Mouse (Mus musculus): ENCODE results near the gene Pde4d. TPM values are rescaled to one million over a fixed set of nuclear protein-coding genes. Genes with fewer than 3 reads are reported as not detected.

Gene Pde4d
- polyA plus RNA-seq, 1 experiment from 2014 or later, result 13.0 TPM

DNA sequence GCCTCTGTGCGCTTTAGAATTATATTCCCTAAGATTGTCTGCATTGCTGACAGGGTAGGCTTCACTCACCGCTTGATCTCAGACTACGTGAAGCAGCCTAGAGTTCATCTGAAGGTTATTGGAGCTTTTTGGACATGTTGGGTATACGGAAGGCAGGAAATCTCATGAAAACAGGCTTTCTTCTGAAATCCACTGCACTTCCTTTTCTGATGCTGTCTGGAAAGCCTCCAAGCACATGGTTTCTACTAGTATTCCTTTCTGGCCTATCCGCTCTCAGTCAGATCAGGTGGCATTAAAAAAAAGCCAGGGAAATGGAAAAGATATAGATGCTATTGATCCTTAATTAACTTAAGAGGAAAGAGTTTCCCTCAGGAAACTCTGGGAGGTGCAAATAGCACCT lies 812.8 kb downstream of the Pde4d start:
- H3K36me3 ChIP-seq (ENCODE audit: control insufficient read depth, insufficient read depth, low read length), result no peaks in the 10 kb centered on the region
- ATAC-seq (ENCODE audit: low FRiP score, low TSS enrichment) (no peak), DNase-seq (ENCODE audit: low spot score) (no peak)
- no peaks in the 10 kb centered on the region for H3K4me1 ChIP-seq (replicated peaks; ENCODE audit: control insufficient read depth, insufficient read depth)
- H3K4me2 ChIP-seq (replicated peaks; ENCODE audit: low read depth), result peak overlapping the region; percentile 78
- WGBS, result 45% methylated on average over 5 of the region's 5 CpGs
- H3K27ac ChIP-seq (replicated peaks), result no peak overlapping the region; the same call in 1 of the 2 replicates
- H3K27me3 ChIP-seq (ENCODE audit: control insufficient read depth, insufficient read depth, low read length), result no peaks in the 10 kb centered on the region
- TF ChIP-seq EP300 (optimal IDR thresholded peaks at IDR 0.05) (no peak), CTCF (IDR thresholded peaks at IDR 0.05; ENCODE audit: low read depth) (no peak)
- peak overlapping the region; percentile 65; the same call in 1 of the 2 replicates for H3K4me3 ChIP-seq (ENCODE audit: low read depth, low read length)
- H3K9me3 ChIP-seq (ENCODE audit: control insufficient read depth, low read length), result no peaks in the 10 kb centered on the region
- no peak overlapping the region; the same call in 1 of the 2 replicates for H3K9ac ChIP-seq (ENCODE audit: low read length)

- no peaks in the 10 kb centered on the region for H3K4me1 ChIP-seq (replicated peaks; ENCODE audit: control insufficient read depth, insufficient read depth)
- no peak overlapping the region for H3K4me3 ChIP-seq (ENCODE audit: low read depth, low read length)
- H3K27me3 ChIP-seq (ENCODE audit: control insufficient read depth, insufficient read depth, low read length), result no peaks in the 10 kb centered on the region
- H3K9ac ChIP-seq (ENCODE audit: low read length), result no peak overlapping the region
- no peak overlapping the region for H3K27ac ChIP-seq (replicated peaks)
- H3K36me3 ChIP-seq (ENCODE audit: control insufficient read depth, insufficient read depth, low read length), result no peaks in the 10 kb centered on the region
- DNase-seq (ENCODE audit: low spot score), result no peak
- no peak overlapping the region for H3K4me2 ChIP-seq (replicated peaks; ENCODE audit: low read depth)
- H3K9me3 ChIP-seq (ENCODE audit: control insufficient read depth, low read length), result no peaks in the 10 kb centered on the region
- TF ChIP-seq CTCF (IDR thresholded peaks at IDR 0.05; ENCODE audit: low read depth) (no peak), EP300 (optimal IDR thresholded peaks at IDR 0.05) (no peak)
- ATAC-seq (ENCODE audit: low FRiP score, low TSS enrichment), result no peak
Observed at GRCm38 (mm10) chr13:109263833-109264232, 814.1 kb downstream of the Pde4d start.

- TF ChIP-seq CTCF (IDR thresholded peaks at IDR 0.05; ENCODE audit: low read depth) (no peak), EP300 (optimal IDR thresholded peaks at IDR 0.05) (no peak)
- Histone ChIP-seq H3K27me3 (ENCODE audit: control insufficient read depth, insufficient read depth, low read length) (no peaks in the 10 kb centered on the region), H3K9ac (ENCODE audit: low read length) (no peak overlapping the region), H3K4me2 (replicated peaks; ENCODE audit: low read depth) (no peak overlapping the region), H3K36me3 (ENCODE audit: control insufficient read depth, insufficient read depth, low read length) (no peaks in the 10 kb centered on the region), H3K4me3 (ENCODE audit: low read depth, low read length) (no peak overlapping the region), H3K9me3 (ENCODE audit: control insufficient read depth, low read length) (no peaks in the 10 kb centered on the region), H3K4me1 (replicated peaks; ENCODE audit: control insufficient read depth, insufficient read depth) (no peaks in the 10 kb centered on the region), H3K27ac (replicated peaks) (no peak overlapping the region)
- DNase-seq (ENCODE audit: low spot score) (no peak), ATAC-seq (ENCODE audit: low FRiP score, low TSS enrichment) (no peak)
- 56% methylated on average over 3 of the region's 3 CpGs for WGBS
Observed at GRCm38 (mm10) chr13:109268253-109268652, 818.5 kb downstream of the Pde4d start.

GRCm38 (mm10) chr13:109268659-109269322 lies 819.0 kb downstream of the Pde4d start:
- Histone ChIP-seq H3K27me3 (ENCODE audit: control insufficient read depth, insufficient read depth, low read length) (no peaks in the 10 kb centered on the region), H3K36me3 (ENCODE audit: control insufficient read depth, insufficient read depth, low read length) (no peaks in the 10 kb centered on the region), H3K9ac (ENCODE audit: low read length) (no peak overlapping the region), H3K9me3 (ENCODE audit: control insufficient read depth, low read length) (no peaks in the 10 kb centered on the region), H3K27ac (replicated peaks) (no peak overlapping the region), H3K4me2 (replicated peaks; ENCODE audit: low read depth) (no peak overlapping the region), H3K4me1 (replicated peaks; ENCODE audit: control insufficient read depth, insufficient read depth) (no peaks in the 10 kb centered on the region), H3K4me3 (ENCODE audit: low read depth, low read length) (no peak overlapping the region)
- no peak for ATAC-seq (ENCODE audit: low FRiP score, low TSS enrichment)
- no peak for DNase-seq (ENCODE audit: low spot score)
- 80% methylated on average over 4 of the region's 4 CpGs for WGBS
- no peak for TF ChIP-seq CTCF (IDR thresholded peaks at IDR 0.05; ENCODE audit: low read depth)
- TF ChIP-seq EP300 (optimal IDR thresholded peaks at IDR 0.05), result no peak

DNA sequence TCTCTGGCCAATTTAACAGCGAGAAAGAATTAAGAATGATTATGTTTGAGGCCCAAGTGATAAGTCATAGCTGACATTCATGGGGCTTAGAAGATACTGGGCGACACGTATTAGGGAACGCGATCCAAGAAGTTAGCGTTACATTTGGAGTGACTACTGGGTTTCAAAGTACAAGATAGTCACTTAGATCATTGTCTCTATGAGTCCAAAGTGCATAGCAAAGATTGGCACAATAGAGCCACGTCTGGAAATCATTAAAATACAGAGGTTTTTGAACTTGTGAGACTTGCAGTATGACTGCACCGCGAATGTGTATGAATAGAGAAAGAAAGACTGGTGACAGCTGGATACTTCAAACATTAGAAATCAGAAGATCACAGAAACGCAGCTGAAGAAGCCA lies 825.1 kb downstream of the Pde4d start:
- Histone ChIP-seq H3K9ac (ENCODE audit: low read length) (no peak overlapping the region), H3K4me3 (ENCODE audit: low read depth, low read length) (no peak overlapping the region), H3K9me3 (ENCODE audit: control insufficient read depth, low read length) (no peaks in the 10 kb centered on the region), H3K27me3 (ENCODE audit: control insufficient read depth, insufficient read depth, low read length) (no peaks in the 10 kb centered on the region), H3K36me3 (ENCODE audit: control insufficient read depth, insufficient read depth, low read length) (no peaks in the 10 kb centered on the region), H3K27ac (replicated peaks) (no peak overlapping the region), H3K4me2 (replicated peaks; ENCODE audit: low read depth) (no peak overlapping the region), H3K4me1 (replicated peaks; ENCODE audit: control insufficient read depth, insufficient read depth) (no peaks in the 10 kb centered on the region)
- no peak for TF ChIP-seq EP300 (optimal IDR thresholded peaks at IDR 0.05)
- TF ChIP-seq CTCF (IDR thresholded peaks at IDR 0.05; ENCODE audit: low read depth), result no peak
- DNase-seq (ENCODE audit: low spot score) (no peak), ATAC-seq (ENCODE audit: low FRiP score, low TSS enrichment) (no peak)
- WGBS, result 95% methylated on average over 10 of the region's 10 CpGs

DNA sequence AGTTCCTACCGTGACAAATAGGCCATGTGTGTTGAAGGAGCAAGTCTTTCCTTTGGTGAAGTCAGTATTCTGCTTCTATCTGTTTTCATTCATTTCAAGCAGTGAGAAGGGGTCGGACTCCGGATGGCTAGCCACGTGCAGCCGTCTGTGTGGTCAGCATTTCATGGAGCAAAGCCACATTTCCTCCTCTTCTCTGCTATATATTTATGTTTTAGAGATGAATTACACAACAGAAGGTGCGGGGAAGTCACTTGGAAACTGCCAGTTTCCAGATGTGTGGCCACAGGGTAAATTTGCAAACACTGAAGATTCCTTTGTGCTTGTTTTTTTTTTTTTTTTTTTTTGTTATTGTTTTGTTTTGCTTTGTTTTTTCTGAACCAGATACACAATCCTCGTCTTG lies 828.0 kb downstream of the Pde4d start:
- Histone ChIP-seq H3K9me3 (ENCODE audit: control insufficient read depth, low read length) (no peaks in the 10 kb centered on the region), H3K27me3 (ENCODE audit: control insufficient read depth, insufficient read depth, low read length) (no peaks in the 10 kb centered on the region), H3K27ac (replicated peaks) (no peak overlapping the region), H3K36me3 (ENCODE audit: control insufficient read depth, insufficient read depth, low read length) (no peaks in the 10 kb centered on the region), H3K4me3 (ENCODE audit: low read depth, low read length) (no peak overlapping the region), H3K4me2 (replicated peaks; ENCODE audit: low read depth) (no peak overlapping the region), H3K4me1 (replicated peaks; ENCODE audit: control insufficient read depth, insufficient read depth) (no peaks in the 10 kb centered on the region), H3K9ac (ENCODE audit: low read length) (no peak overlapping the region)
- TF ChIP-seq EP300 (optimal IDR thresholded peaks at IDR 0.05), result no peak
- no peak for TF ChIP-seq CTCF (IDR thresholded peaks at IDR 0.05; ENCODE audit: low read depth)
- ATAC-seq (ENCODE audit: low FRiP score, low TSS enrichment), result no peak
- no peak for DNase-seq (ENCODE audit: low spot score)
- WGBS, result 41% methylated on average over 7 of the region's 7 CpGs

All from stomach, postnatal 0 days (tissue).